Mouse (Mus musculus): ENCODE results near the gene Gm15293. TPM values are rescaled to one million over a fixed set of nuclear protein-coding genes. Genes with fewer than 3 reads are reported as not detected.
"Not testable (repeated sequence)": the region's sequence is repeated elsewhere in the genome, so short reads cannot be mapped to it uniquely, and the experiment has no call there.

Gene Gm15293
- not detected in 2 replicates for polyA plus RNA-seq (2015; fragmentation: Nextera tagmentation; extraction: Ambion mirVana)

DNA sequence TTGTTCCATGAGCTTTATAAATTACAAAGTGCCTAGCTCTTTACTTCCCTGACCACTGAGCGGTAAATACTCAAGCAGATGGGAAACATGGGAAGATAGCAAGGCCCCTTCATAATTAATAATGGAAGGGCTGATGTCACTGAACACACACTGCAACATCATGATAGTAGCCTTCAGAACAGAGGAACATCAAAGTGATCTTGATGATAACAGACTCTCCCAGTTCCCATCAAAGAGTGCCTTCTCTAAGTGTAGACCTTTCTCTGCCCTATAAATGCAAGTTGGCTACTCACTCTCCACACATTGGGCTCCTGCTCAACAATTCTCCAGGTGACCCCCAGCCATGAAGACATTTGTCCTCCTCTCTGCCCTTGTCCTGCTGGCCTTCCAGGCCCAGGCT lies at the start of gene Gm15293:
TSS of gene Gm15293 (plus strand) at position 301 of the 400 bp plus-strand sequence.
- not testable (repeated sequence) for ATAC-seq

DNA sequence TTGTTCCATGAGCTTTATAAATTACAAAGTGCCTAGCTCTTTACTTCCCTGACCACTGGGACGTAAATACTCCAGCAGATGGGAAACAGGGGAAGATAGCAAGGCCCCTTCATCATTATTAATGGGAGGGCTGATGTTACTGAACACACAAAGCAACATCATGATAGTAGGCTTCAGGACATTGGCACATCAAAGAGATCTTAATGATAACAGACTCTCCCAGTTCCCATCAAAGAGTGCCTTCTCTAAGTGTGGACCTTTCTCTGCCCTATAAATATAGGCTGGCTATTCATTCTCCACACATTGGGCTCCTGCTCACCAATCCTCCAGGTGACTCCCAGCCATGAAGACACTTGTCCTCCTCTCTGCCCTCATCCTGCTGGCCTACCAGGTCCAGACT lies 39.4 kb upstream of the Gm15293 start, which contains the start of gene Defa22:
TSS of gene Defa22 (plus strand) at position 301 of the 400 bp plus-strand sequence.
- H3K9me3 ChIP-seq; H3K4me1 ChIP-seq (replicated peaks); H3K4me3 ChIP-seq (replicated peaks); H3K36me3 ChIP-seq; H3K4me2 ChIP-seq (replicated peaks); H3K9ac ChIP-seq; ATAC-seq; H3K27ac ChIP-seq; H3K27me3 ChIP-seq (replicated peaks): not testable (repeated sequence)
- WGBS, result no CpG with 5 or more reads among the region's 1 CpGs

More for the DNA sequence above, at the start of gene Gm15293:
- H3K4me3 ChIP-seq (replicated peaks); H3K27ac ChIP-seq; H3K4me1 ChIP-seq (replicated peaks); H3K4me2 ChIP-seq (replicated peaks); H3K9me3 ChIP-seq; H3K27me3 ChIP-seq (replicated peaks); H3K36me3 ChIP-seq; H3K9ac ChIP-seq: not testable (repeated sequence)
- no CpG with 5 or more reads among the region's 1 CpGs for WGBS

DNA sequence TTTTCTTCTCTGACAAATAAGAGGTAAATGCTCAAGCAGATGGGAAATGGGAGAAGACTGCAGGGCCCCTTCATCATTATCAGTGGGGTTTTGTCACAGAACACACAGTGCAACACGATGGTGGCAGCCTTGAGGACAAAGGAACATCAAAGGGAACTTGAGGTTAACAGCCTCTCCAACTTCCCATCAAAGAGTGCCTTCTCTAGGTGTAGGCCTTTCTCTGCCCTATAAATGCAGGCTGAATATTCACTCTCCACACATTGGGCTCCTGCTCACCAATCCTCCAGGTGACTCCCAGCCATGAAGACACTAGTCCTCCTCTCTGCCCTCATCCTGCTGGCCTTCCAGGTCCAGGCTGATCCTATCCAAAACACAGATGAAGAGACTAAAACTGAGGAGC lies 10.0 kb upstream of the Gm15293 start, which contains the start of gene Defa31:
TSS of gene Defa31 (plus strand) at position 301 of the 400 bp plus-strand sequence.
- not testable (repeated sequence) for H3K27me3 ChIP-seq (replicated peaks); H3K36me3 ChIP-seq; H3K9me3 ChIP-seq; H3K4me1 ChIP-seq (replicated peaks); H3K27ac ChIP-seq; ATAC-seq; H3K9ac ChIP-seq; H3K4me2 ChIP-seq (replicated peaks); H3K4me3 ChIP-seq (replicated peaks)
- WGBS, result no CpG with 5 or more reads among the region's 1 CpGs

Other genes with a start within 250 kb of the Gm15293 start
- not detected in 2 replicates for gene Defa21, start 176.0 kb upstream of the Gm15293 start, polyA plus RNA-seq (2015; fragmentation: Nextera tagmentation; extraction: Ambion mirVana)
- gene Defa23, start 146.5 kb upstream of the Gm15293 start, polyA plus RNA-seq (2015; fragmentation: Nextera tagmentation; extraction: Ambion mirVana), result not detected in 2 replicates
- gene Defa35, start 136.5 kb upstream of the Gm15293 start, polyA plus RNA-seq (2015; fragmentation: Nextera tagmentation; extraction: Ambion mirVana), result not detected in 2 replicates
- not detected in 2 replicates for gene Defa25, start 117.1 kb upstream of the Gm15293 start, polyA plus RNA-seq (2015; fragmentation: Nextera tagmentation; extraction: Ambion mirVana)
- gene Gm14851, start 105.5 kb upstream of the Gm15293 start, polyA plus RNA-seq (2015; fragmentation: Nextera tagmentation; extraction: Ambion mirVana), result not detected in 2 replicates
- gene Defa30, start 66.9 kb upstream of the Gm15293 start, polyA plus RNA-seq (2015; fragmentation: Nextera tagmentation; extraction: Ambion mirVana), result 0.85 TPM in 1 of 2 replicates, not detected in the other
- not detected in 2 replicates for gene Defa22, start 39.3 kb upstream of the Gm15293 start, polyA plus RNA-seq (2015; fragmentation: Nextera tagmentation; extraction: Ambion mirVana)
- gene Defa31, start 9.9 kb upstream of the Gm15293 start, polyA plus RNA-seq (2015; fragmentation: Nextera tagmentation; extraction: Ambion mirVana), result not detected in 2 replicates
- not detected in 2 replicates for gene Gm15292, start 48.2 kb downstream of the Gm15293 start, polyA plus RNA-seq (2015; fragmentation: Nextera tagmentation; extraction: Ambion mirVana)
- not detected in 2 replicates for gene Defa27, start 114.0 kb downstream of the Gm15293 start, polyA plus RNA-seq (2015; fragmentation: Nextera tagmentation; extraction: Ambion mirVana)
- not detected in 2 replicates for gene Defa29, start 125.5 kb downstream of the Gm15293 start, polyA plus RNA-seq (2015; fragmentation: Nextera tagmentation; extraction: Ambion mirVana)
- 0.66 TPM in 1 of 2 replicates, not detected in the other for gene Defa2, start 177.0 kb downstream of the Gm15293 start, polyA plus RNA-seq (2015; fragmentation: Nextera tagmentation; extraction: Ambion mirVana)
- gene Defa33, start 190.2 kb downstream of the Gm15293 start, polyA plus RNA-seq (2015; fragmentation: Nextera tagmentation; extraction: Ambion mirVana), result not detected in 2 replicates
- 0.63 TPM in 1 of 2 replicates, not detected in the other for gene Defa36, start 225.8 kb downstream of the Gm15293 start, polyA plus RNA-seq (2015; fragmentation: Nextera tagmentation; extraction: Ambion mirVana)

All from intestine, embryonic 15.5 days (tissue).